Mouse (Mus musculus): ENCODE measurements around the gene Vmn1r232.

GRCm38 (mm10) chr17:20919614-20920013 is at the start of gene Vmn1r232:
- TF ChIP-seq CTCF (conservative IDR thresholded peaks at IDR 0.05 in 1 of 2, IDR thresholded peaks at IDR 0.05 in 1 of 2; ENCODE audit: low read depth in 2 of 2, low read length in 2 of 2) (no peak), RAD21 (IDR thresholded peaks at IDR 0.05; ENCODE audit: low read depth, low read length) (no peak), POLR2A (IDR thresholded peaks at IDR 0.05; ENCODE audit: low read depth, low read length) (no peak), SMC3 (IDR thresholded peaks at IDR 0.05; ENCODE audit: low read depth, low read length) (no peak), GABPA (IDR thresholded peaks at IDR 0.05; ENCODE audit: insufficient replicate concordance, low read depth, low read length) (no peak), ETS1 (conservative IDR thresholded peaks at IDR 0.05; ENCODE audit: low read depth, low read length) (no peak), EP300 (IDR thresholded peaks at IDR 0.05; ENCODE audit: low read length) (no peak), JUN (IDR thresholded peaks at IDR 0.05; ENCODE audit: insufficient read depth, low read depth, low read length) (no peak), ZC3H11A (IDR thresholded peaks at IDR 0.05; ENCODE audit: low read depth, low read length) (no peak), MAX (IDR thresholded peaks at IDR 0.05; ENCODE audit: low read length) (no peak), USF1 (IDR thresholded peaks at IDR 0.05; ENCODE audit: low read depth, low read length) (no peak), CHD2 (IDR thresholded peaks at IDR 0.05; ENCODE audit: low read length) (no peak), TCF12 (IDR thresholded peaks at IDR 0.05; ENCODE audit: low read depth, low read length) (no peak)
